Comparison of ENCODE assay signal across 9 mouse cellular contexts in the genomic region with DNA sequence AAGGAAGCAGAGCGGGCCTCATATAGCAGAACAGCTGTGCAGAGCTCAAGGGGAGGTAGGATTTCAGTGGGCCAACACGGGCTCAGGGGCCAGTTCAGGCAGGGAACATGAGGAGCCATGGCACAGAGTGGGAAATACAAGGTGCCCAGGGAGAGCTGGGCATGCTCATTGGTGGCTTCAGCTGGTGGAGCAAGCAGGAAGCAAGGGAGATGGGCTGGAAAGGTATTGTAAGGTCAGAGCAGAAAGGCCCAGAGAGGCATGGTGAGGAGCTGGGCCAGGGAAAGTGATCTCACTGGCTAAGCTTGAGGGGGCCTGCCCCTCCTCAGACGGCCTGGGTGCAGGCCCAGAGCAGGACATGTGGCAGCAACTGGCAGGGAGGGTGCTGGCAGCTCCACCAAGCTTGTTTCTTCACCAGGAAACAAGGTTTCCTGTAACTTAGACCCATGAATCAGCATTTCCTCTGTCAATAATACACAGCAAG.
DNase-seq lines count a peak whose midpoint lies in the region; ATAC-seq lines count a peak whose summit lies in the region.
"Had no signal": no experiment of that assay in that cellular context is flagged by ENCODE, and none has a peak within 500 bp of the region (broad histone marks: within the 10 kb centered on the region; RNA-seq: fewer than 3 reads in every experiment).

No protein-coding gene starts in this region.

- no peak for DNase-seq in cerebellum, adult 11-12 months
- DNase-seq in adrenal gland, postnatal 10 days = peak; percentile 65
- DNase-seq in layer of hippocampus, adult 8-10 months (ENCODE audit: low spot score in 2 of 2) = peak; percentile 5 to 8
- no peak for DNase-seq in retina, embryonic 14.5 days (ENCODE audit: low spot score)
- DNase-seq in embryo, embryonic 11 days = no peak
- DNase-seq: liver, embryonic 13.5 days had no signal

- no peak overlapping the region for H3K9ac ChIP-seq in heart, embryonic 14.5 days (ENCODE audit: low read length)
- H3K9ac ChIP-seq: liver, embryonic 13.5 days had no signal

- peaks cover 0 to 8% of the 10 kb centered on the region in 2 experiments; a peak in 3 of 4 replicates for H3K4me1 ChIP-seq in heart, embryonic 14.5 days (ENCODE audit: control insufficient read depth in 2 of 2, insufficient read depth in 2 of 2, low read length in 2 of 2)

- H3K4me2 ChIP-seq in heart, embryonic 14.5 days (ENCODE audit: low read length) = no peak overlapping the region
- H3K4me2 ChIP-seq: liver, embryonic 13.5 days had no signal

- no peaks in the 10 kb centered on the region for H3K36me3 ChIP-seq in heart, embryonic 14.5 days (ENCODE audit: control insufficient read depth, insufficient read depth, low read length)
- H3K36me3 ChIP-seq: liver, embryonic 13.5 days had no signal

- peak; percentile 36; the same call in 1 of the 2 replicates for ATAC-seq in cerebellum, adult (ENCODE audit: insufficient number of reproducible peaks, low FRiP score, low TSS enrichment)
- peak; percentile 31; the same call in 1 of the 2 replicates for ATAC-seq in heart, embryonic 14.5 days (ENCODE audit: insufficient number of reproducible peaks, insufficient read depth, low FRiP score, low read depth)
- peak; percentile 81 for ATAC-seq in megakaryocyte progenitor cell, adult 5-6 weeks (replicated peaks; ENCODE audit: poor library complexity)

- WGBS in heart, embryonic 14.5 days = 60% methylated on average over 3 of the region's 3 CpGs

- H3K27me3 ChIP-seq in heart, embryonic 14.5 days (ENCODE audit: control insufficient read depth, insufficient read depth, low read length) = no peaks in the 10 kb centered on the region
- H3K27me3 ChIP-seq: liver, embryonic 13.5 days had no signal

- no peak overlapping the region for H3K4me3 ChIP-seq in heart, embryonic 14.5 days (ENCODE audit: control insufficient read depth in 1 of 2, insufficient read depth in 1 of 2, low read depth in 1 of 2, low read length in 2 of 2)
- H3K4me3 ChIP-seq: liver, embryonic 13.5 days had no signal

- peak overlapping the region in 1 of 2 experiments; percentile 12; a peak in 1 of 4 replicates for H3K27ac ChIP-seq in heart, embryonic 14.5 days (replicated peaks in 1 of 2; ENCODE audit: control insufficient read depth in 1 of 2, insufficient read depth in 1 of 2, low read depth in 2 of 2, low read length in 2 of 2)
- H3K27ac ChIP-seq: liver, embryonic 13.5 days had no signal

- no peaks in the 10 kb centered on the region for H3K9me3 ChIP-seq in heart, embryonic 14.5 days (ENCODE audit: control insufficient read depth, low read length)
- H3K9me3 ChIP-seq: liver, embryonic 13.5 days had no signal

Comparison
In these comparisons a context has a peak if more than half of its experiments do, and no peak if none do; other contexts are left out.
1. ATAC-seq: peak in every context shown above with its lines; median percentile 81 in megakaryocyte progenitor cell, adult 5-6 weeks; 36 in cerebellum, adult; 31 in heart, embryonic 14.5 days.
2. DNase-seq: peak in adrenal gland, postnatal 10 days (single experiment) and layer of hippocampus, adult 8-10 months (2 of 2); none in cerebellum, adult 11-12 months (single experiment), retina, embryonic 14.5 days (single experiment) and embryo, embryonic 11 days (single experiment).